Mouse (Mus musculus): ENCODE results near the gene Rrp15. TPM values are rescaled to one million over a fixed set of nuclear protein-coding genes. Genes with fewer than 3 reads are reported as not detected.

The Rrp15 gene
- polyA plus RNA-seq, 1 experiment from 2014 or later, result 56.4 TPM

Other genes with a start within 250 kb of the Rrp15 start
- gene Tgfb2, start 43.4 kb downstream of the Rrp15 start, polyA plus RNA-seq (2015; fragmentation: Nextera tagmentation; extraction: Ambion mirVana), result 102 and 106 TPM in 2 replicates
- 0.08 TPM in 1 of 2 replicates, not detected in the other for gene D1Pas1, start 218.1 kb upstream of the Rrp15 start, polyA plus RNA-seq (2015; fragmentation: Nextera tagmentation; extraction: Ambion mirVana)